Mouse (Mus musculus) hindbrain, embryonic 13.5 days (tissue): ENCODE measurements around the gene Pou3f1. TPM values are rescaled to one million over a fixed set of nuclear protein-coding genes. Genes with fewer than 3 reads are reported as not detected.
A peak's percentile ranks its signal among the peaks of the same experiment; 100 is the strongest.

Experiments used
- ATAC-seq: fragments of 200-750 bp; cut with Nextera tagmentation; 2 replicates; pipeline ENCODE4 v1.8.0; 2017; ENCODE audit warnings: moderate TSS enrichment; ENCODE audit not compliant: low FRiP score
- H3K27ac ChIP-seq: fragments of 300-500 bp; sonication (generic); 2 replicates; pipeline ENCODE4 v1.5.1; 2015; ENCODE audit warnings: inconsistent platforms, mild to moderate bottlenecking, moderate library complexity
- H3K27me3 ChIP-seq: fragments of 300-500 bp; sonication (generic); 2 replicates; pipeline ENCODE4 v1.6.1; 2015; ENCODE audit warnings: mild to moderate bottlenecking, inconsistent platforms
- H3K36me3 ChIP-seq: fragments of 300-500 bp; sonication (generic); 2 replicates; pipeline ENCODE4 v1.6.1; 2015; ENCODE audit warnings: mild to moderate bottlenecking, inconsistent platforms
- H3K4me1 ChIP-seq: fragments of 300-500 bp; sonication (generic); replicated peaks from 2 replicates; pipeline ENCODE4 v1.6.1; 2015; ENCODE audit warnings: inconsistent platforms
- H3K4me2 ChIP-seq: fragments of 300-500 bp; sonication (generic); 2 replicates; pipeline ENCODE4 v1.6.1; 2015; ENCODE audit warnings: inconsistent platforms, mild to moderate bottlenecking, moderate library complexity
- H3K4me3 ChIP-seq: fragments of 300-500 bp; sonication (generic); 2 replicates; pipeline ENCODE4 v1.5.1; 2015; ENCODE audit warnings: mild to moderate bottlenecking, inconsistent platforms
- H3K9ac ChIP-seq: fragments of 300-500 bp; sonication (generic); 2 replicates; pipeline ENCODE4 v1.6.1; 2015; ENCODE audit warnings: mild to moderate bottlenecking, inconsistent platforms
- H3K9me3 ChIP-seq: fragments of 300-500 bp; sonication (generic); 2 replicates; pipeline ENCODE4 v1.6.1; 2016; ENCODE audit warnings: inconsistent platforms
- WGBS: fragments of 180-500 bp; shearing (Covaris S2); methylation state at CpG from one replicate; pipeline ENCODE4 v1.1.7; 2015; 5-methylcytosine and 5-hydroxymethylcytosine counted together
- polyA plus RNA-seq: library from polyadenylated mRNA; unstranded; fragments of >200 nt; fragmentation: Nextera tagmentation; extraction: Ambion mirVana; gene quantifications from 2 replicates; pipeline ENCODE4 v1.2.1, GENCODE M21; 2015

Gene Pou3f1
- polyA plus RNA-seq, 1 experiment from 2014 or later = 11.4 TPM

- WGBS = under 1% methylated on average over 39 of the region's 39 CpGs
- Histone ChIP-seq H3K27ac (peak overlapping the region; percentile 44; the same call in 1 of the 2 replicates), H3K4me3 (peak overlapping the region; percentile 57), H3K9ac (peak overlapping the region; percentile 74), H3K36me3 (no peaks in the 10 kb centered on the region), H3K9me3 (no peaks in the 10 kb centered on the region), H3K4me1 (peaks cover 57% of the 10 kb centered on the region), H3K4me2 (peak overlapping the region; percentile 85), H3K27me3 (peaks cover 91% of the 10 kb centered on the region)
- no peak for ATAC-seq
Measured at GRCm38 (mm10) chr4:124658412-124658851, 1.8 kb downstream of the Pou3f1 start.

GRCm38 (mm10) chr4:124659251-124660217 lies 2.9 kb downstream of the Pou3f1 start:
- Histone ChIP-seq H3K36me3 (no peaks in the 10 kb centered on the region), H3K27me3 (peaks cover 91% of the 10 kb centered on the region), H3K4me3 (peak overlapping the region; percentile 57), H3K4me1 (peaks cover 68% of the 10 kb centered on the region), H3K4me2 (peak overlapping the region; percentile 85), H3K27ac (peak overlapping the region; percentile 55), H3K9me3 (no peaks in the 10 kb centered on the region), H3K9ac (peak overlapping the region; percentile 74)
- 1% methylated on average over 68 of the region's 68 CpGs for WGBS
- ATAC-seq = no peak

- H3K4me1 ChIP-seq = peaks cover 73% of the 10 kb centered on the region
- no peak for ATAC-seq
Measured at GRCm38 (mm10) chr4:124660603-124661002, 4.0 kb downstream of the Pou3f1 start.

GRCm38 (mm10) chr4:124663034-124663433 lies 6.4 kb downstream of the Pou3f1 start:
- ATAC-seq = no peak
- no peaks in the 10 kb centered on the region for H3K9me3 ChIP-seq
- no peak overlapping the region for H3K4me3 ChIP-seq
- 57% methylated on average over 3 of the region's 3 CpGs for WGBS
- H3K36me3 ChIP-seq = no peaks in the 10 kb centered on the region
- H3K4me1 ChIP-seq = peaks cover 60% of the 10 kb centered on the region
- H3K4me2 ChIP-seq = no peak overlapping the region; the same call in 1 of the 2 replicates
- H3K9ac ChIP-seq = no peak overlapping the region
- peaks cover 92% of the 10 kb centered on the region for H3K27me3 ChIP-seq
- no peak overlapping the region for H3K27ac ChIP-seq

More at GRCm38 (mm10) chr4:124660603-124661002, 4.0 kb downstream of the Pou3f1 start:
- Histone ChIP-seq H3K27me3 (peaks cover 90% of the 10 kb centered on the region), H3K4me2 (peak overlapping the region; percentile 44), H3K36me3 (no peaks in the 10 kb centered on the region), H3K9me3 (no peaks in the 10 kb centered on the region), H3K4me3 (peak overlapping the region; percentile 28), H3K9ac (no peak overlapping the region), H3K27ac (no peak overlapping the region)
- 49% methylated on average over 3 of the region's 3 CpGs for WGBS

GRCm38 (mm10) chr4:124664185-124664584 lies 7.6 kb downstream of the Pou3f1 start:
- Histone ChIP-seq H3K27me3 (peaks cover 84% of the 10 kb centered on the region), H3K4me1 (peaks cover 59% of the 10 kb centered on the region), H3K36me3 (no peaks in the 10 kb centered on the region), H3K27ac (no peak overlapping the region), H3K9me3 (no peaks in the 10 kb centered on the region), H3K4me2 (no peak overlapping the region), H3K4me3 (no peak overlapping the region), H3K9ac (no peak overlapping the region)
- 51% methylated on average over 9 of the region's 9 CpGs for WGBS
- no peak for ATAC-seq

- Histone ChIP-seq H3K4me3 (no peak overlapping the region), H3K4me2 (no peak overlapping the region), H3K4me1 (peaks cover 55% of the 10 kb centered on the region), H3K27me3 (peaks cover 83% of the 10 kb centered on the region), H3K9me3 (no peaks in the 10 kb centered on the region), H3K27ac (no peak overlapping the region), H3K36me3 (no peaks in the 10 kb centered on the region), H3K9ac (no peak overlapping the region)
- ATAC-seq = no peak
- 61% methylated on average over 15 of the region's 15 CpGs for WGBS
Measured at GRCm38 (mm10) chr4:124664604-124665003, 8.0 kb downstream of the Pou3f1 start.

- Histone ChIP-seq H3K4me3 (no peak overlapping the region), H3K4me1 (peaks cover 54% of the 10 kb centered on the region), H3K9me3 (no peaks in the 10 kb centered on the region), H3K4me2 (peak overlapping the region; percentile 23), H3K27me3 (peaks cover 74% of the 10 kb centered on the region), H3K9ac (peak overlapping the region; percentile 56), H3K27ac (peak overlapping the region; percentile 76), H3K36me3 (no peaks in the 10 kb centered on the region)
- 15% methylated on average over 14 of the region's 14 CpGs for WGBS
- ATAC-seq = no peak
Measured at GRCm38 (mm10) chr4:124667476-124668033, 10.9 kb downstream of the Pou3f1 start.

- Histone ChIP-seq H3K9me3 (no peaks in the 10 kb centered on the region), H3K4me3 (no peak overlapping the region), H3K4me1 (peaks cover 59% of the 10 kb centered on the region), H3K27me3 (peaks cover 70% of the 10 kb centered on the region), H3K9ac (peak overlapping the region; percentile 56), H3K4me2 (peak overlapping the region; percentile 23), H3K36me3 (no peaks in the 10 kb centered on the region), H3K27ac (peak overlapping the region; percentile 76)
- ATAC-seq = peak; percentile 65
- WGBS = 7% methylated on average over 8 of the region's 8 CpGs
Measured at GRCm38 (mm10) chr4:124668078-124668477, 11.5 kb downstream of the Pou3f1 start.

- Histone ChIP-seq H3K27ac (no peak overlapping the region), H3K4me2 (no peak overlapping the region), H3K4me1 (peaks cover 60% of the 10 kb centered on the region), H3K4me3 (no peak overlapping the region), H3K27me3 (peaks cover 62% of the 10 kb centered on the region), H3K36me3 (no peaks in the 10 kb centered on the region), H3K9me3 (no peaks in the 10 kb centered on the region), H3K9ac (no peak overlapping the region)
- WGBS = 47% methylated on average over 8 of the region's 8 CpGs
- no peak for ATAC-seq
Measured at GRCm38 (mm10) chr4:124670232-124670631, 13.6 kb downstream of the Pou3f1 start.

GRCm38 (mm10) chr4:124671583-124671982 lies 15.0 kb downstream of the Pou3f1 start:
- Histone ChIP-seq H3K4me2 (peak overlapping the region; percentile 49; the same call in 1 of the 2 replicates), H3K36me3 (no peaks in the 10 kb centered on the region; the same call in 1 of the 2 replicates), H3K4me1 (peaks cover 60% of the 10 kb centered on the region), H3K4me3 (no peak overlapping the region), H3K9ac (no peak overlapping the region), H3K27ac (0 out of 2 replicates have a peak overlapping the region, but pooled peaks have one; percentile 80), H3K27me3 (peaks cover 52% of the 10 kb centered on the region), H3K9me3 (no peaks in the 10 kb centered on the region)
- 29% methylated on average over 7 of the region's 7 CpGs for WGBS
- no peak for ATAC-seq

- Histone ChIP-seq H3K4me2 (peak overlapping the region; percentile 49), H3K4me3 (peak overlapping the region; percentile 17), H3K9me3 (no peaks in the 10 kb centered on the region), H3K9ac (peak overlapping the region; percentile 51; the same call in 1 of the 2 replicates), H3K27me3 (peaks cover 41% of the 10 kb centered on the region), H3K4me1 (peaks cover 56% of the 10 kb centered on the region), H3K36me3 (peaks cover 9% of the 10 kb centered on the region), H3K27ac (peak overlapping the region; percentile 80)
- ATAC-seq = peak; percentile 57
- 1% methylated on average over 26 of the region's 31 CpGs for WGBS
Measured at GRCm38 (mm10) chr4:124672347-124673320, 16.0 kb downstream of the Pou3f1 start.
